Mouse (Mus musculus) brain, adult 2 months (tissue): Measurements from ENCODE around the gene Gna13.
"Not testable (repeated sequence)": the region's sequence is repeated elsewhere in the genome, so short reads cannot be mapped to it uniquely, and the experiment has no call there.

Experiments used
- DNase-seq: peaks from one replicate; pipeline ENCODE4 v3.0.0; 2011; ENCODE audit warnings: low read depth, low spot score

Gene Gna13

GRCm38 (mm10) chr11:109362463-109363190 lies at the start of gene Gna13:
Gna13 (plus strand) TSS chr11:109362831.
- DNase-seq: peak; percentile 96

GRCm38 (mm10) chr11:109316921-109317320 lies 45.7 kb upstream of the Gna13 start:
- peak; percentile 71 for DNase-seq

GRCm38 (mm10) chr11:109319471-109319870 lies 43.2 kb upstream of the Gna13 start:
- no peak for DNase-seq

GRCm38 (mm10) chr11:109319946-109320345 lies 42.7 kb upstream of the Gna13 start:
- peak; percentile 87 for DNase-seq

- peak; percentile 89 for DNase-seq
These were observed 42.2 kb upstream of the Gna13 start for GRCm38 (mm10) chr11:109320361-109320933.

DNA sequence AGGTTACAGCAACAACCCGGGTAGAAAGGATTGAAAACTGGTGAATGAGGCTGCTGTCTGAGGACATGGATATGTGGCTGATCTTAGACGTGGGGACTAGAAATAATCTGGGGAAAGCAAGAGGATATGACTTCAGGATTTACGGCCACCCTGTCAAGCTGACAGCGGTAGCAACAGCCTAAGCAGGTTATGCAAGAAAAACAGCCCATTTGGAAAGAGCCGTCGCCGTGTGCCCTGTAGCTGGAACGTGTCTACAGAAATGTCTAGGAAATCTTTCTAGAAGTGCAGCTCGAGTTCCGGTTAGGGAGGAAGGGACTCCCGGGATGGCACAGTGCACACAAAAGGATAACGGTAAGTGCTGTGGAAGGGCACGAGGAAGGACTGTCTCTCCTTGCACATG lies 36.4 kb upstream of the Gna13 start:
- no peak for DNase-seq

- no peak for DNase-seq
These were observed 35.2 kb upstream of the Gna13 start for GRCm38 (mm10) chr11:109327381-109327780.

DNA sequence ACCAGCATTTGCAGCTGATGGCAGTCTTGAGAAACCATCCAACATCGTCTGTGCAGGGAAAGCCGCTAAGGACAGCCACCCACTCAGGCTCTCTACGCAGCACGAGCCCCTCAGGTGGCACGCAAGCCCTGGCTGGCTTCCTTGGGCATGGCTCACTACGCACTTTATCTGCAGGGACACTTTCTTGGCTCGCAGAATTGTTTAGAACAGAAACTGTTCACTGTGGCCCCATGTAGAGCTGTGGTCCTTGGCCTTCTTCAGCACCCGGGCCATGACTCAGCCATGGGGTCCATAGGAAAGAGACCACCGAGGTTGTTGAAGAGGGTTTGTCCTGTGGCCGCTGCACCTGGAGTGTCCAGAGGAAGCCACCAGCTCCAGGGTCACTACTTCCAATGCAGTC lies 34.7 kb upstream of the Gna13 start:
- no peak for DNase-seq

GRCm38 (mm10) chr11:109329331-109329730 lies 33.3 kb upstream of the Gna13 start:
- DNase-seq: no peak

- DNase-seq: no peak
These were observed 31.8 kb upstream of the Gna13 start for GRCm38 (mm10) chr11:109330706-109331393.

- DNase-seq: peak; percentile 97
These were observed 31.2 kb upstream of the Gna13 start for GRCm38 (mm10) chr11:109331424-109331824.

GRCm38 (mm10) chr11:109332722-109333121 lies 29.9 kb upstream of the Gna13 start:
- no peak for DNase-seq

DNA sequence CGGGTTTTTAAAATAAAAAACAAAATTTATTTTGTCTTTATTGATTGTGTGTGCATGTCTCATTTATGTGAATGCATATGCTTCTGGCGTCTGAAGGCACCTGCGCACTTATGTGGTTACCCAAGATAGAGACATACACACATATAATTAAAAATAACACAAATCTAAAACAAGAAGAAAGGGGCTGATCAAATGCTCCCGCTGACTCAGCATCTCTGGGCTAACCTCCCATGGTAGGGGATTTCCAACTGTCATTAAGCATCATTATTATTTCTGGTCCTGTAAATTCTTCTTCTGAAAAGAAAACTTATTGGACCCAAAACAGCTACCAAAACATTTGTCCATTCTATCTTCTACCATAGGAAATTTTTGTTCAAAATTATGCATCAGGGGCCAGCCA lies 27.9 kb upstream of the Gna13 start:
- DNase-seq: no peak

DNA sequence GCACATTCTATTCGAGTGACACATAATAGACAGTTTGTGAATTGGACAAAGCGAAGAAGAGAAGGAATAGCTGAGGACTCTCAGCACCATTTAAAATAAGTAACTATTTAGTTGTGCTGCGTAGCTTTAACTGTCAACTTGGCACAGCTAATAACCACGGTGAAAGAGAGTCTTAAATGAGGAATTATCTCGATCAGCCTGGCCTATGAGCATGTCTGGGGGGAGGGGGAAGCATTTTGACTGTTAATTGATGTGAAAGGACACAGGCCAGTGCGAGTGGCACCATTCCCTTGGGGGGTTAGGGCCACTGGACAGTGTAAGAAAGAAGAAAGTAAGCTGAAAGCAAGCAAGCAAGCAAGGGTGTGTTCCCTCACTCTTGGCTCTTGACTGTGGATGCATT lies 26.7 kb upstream of the Gna13 start:
- no peak for DNase-seq

GRCm38 (mm10) chr11:109339155-109339938 lies 23.3 kb upstream of the Gna13 start:
- DNase-seq: no peak

DNA sequence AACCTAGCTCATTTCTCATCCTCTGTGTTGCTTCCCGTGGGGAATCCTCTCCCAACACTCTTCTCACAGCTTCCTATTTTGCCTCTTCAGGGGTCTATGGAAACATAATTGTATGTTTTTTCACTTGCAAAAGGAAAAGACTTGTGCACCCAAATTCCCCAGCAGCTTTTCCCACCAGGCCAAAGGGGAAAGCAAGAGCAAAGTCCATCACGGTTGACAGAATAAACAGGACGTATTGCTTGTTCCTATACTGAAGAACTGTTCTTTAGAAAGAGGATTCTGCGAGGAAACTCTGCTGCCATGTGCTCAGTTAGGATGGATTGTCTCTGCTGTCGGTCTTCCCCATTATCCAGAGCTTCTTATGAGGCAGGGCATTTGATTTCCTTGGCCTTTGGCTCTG lies 22.1 kb upstream of the Gna13 start:
- no peak for DNase-seq

GRCm38 (mm10) chr11:109342666-109343065 lies 20.0 kb upstream of the Gna13 start:
- DNase-seq: not testable (repeated sequence)

DNA sequence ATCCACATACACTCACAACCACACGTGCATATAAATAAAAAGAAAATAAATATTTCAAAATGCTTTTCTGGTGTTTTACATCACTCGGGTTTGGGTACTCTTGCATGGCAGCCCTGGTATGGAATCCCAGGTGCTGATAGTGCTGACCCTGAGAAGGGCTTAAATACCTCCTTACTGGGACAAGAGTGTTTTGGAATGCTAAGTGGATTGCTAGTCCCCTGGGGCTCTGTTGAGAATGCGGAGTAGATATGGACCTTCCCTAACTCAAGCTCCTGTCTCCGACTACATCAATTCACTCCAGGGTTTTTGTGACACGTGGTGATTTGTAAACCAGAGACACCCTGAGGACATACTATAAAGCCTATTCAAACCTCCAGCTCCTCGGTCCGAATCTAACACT lies 19.1 kb upstream of the Gna13 start:
- no peak for DNase-seq

DNA sequence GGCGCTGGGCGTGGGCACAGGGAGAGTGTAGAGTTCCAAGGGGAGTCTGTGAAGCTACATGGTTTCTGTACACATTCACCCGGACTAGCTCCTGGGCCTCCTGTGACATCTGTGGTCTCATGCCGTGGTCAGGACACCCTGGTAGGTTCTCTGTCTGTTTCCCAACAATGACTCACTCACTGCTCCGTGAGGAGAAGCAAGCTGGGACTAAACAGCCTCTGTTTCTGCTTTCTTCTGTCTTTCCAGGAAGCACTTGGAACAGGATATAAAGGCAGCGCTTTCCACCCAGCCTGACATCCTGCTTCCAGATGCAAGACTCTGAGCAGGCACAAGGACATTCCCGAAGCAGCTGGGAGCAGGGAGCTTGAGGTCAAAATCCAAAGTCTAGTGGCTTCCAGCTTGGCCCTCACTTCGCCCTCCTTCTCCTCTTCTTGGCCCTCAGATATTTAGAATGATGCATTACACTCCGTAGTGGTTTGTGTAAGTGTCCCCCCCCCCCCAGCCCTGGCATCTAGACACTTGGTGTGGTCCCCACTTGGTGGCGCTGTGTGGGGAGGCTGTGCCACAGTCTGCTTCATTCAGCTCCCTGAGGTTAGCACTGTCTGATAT lies 18.5 kb upstream of the Gna13 start:
- DNase-seq: peak; percentile 81

GRCm38 (mm10) chr11:109347242-109347959 lies 15.2 kb upstream of the Gna13 start:
- peak; percentile 95 for DNase-seq

DNA sequence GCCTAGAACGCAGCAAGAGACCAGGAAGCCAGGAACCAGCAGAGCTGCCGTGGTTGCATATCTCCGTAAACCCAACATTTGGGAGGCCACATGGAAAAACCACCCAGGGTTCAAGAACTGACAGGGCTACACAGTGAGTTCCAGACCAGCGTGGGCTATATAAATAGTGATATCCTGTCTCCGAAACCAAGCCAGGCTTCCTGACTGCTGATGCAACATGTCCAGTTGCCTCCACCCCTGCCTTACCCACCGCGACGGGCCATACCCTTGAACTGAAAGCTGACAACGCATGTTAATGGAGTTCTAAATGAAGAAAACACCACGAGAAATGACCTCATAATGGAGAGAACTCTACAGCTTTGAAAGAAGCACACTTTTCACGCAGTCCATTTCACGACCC lies 14.2 kb upstream of the Gna13 start:
- no peak for DNase-seq
